Mouse (Mus musculus) adrenal gland, postnatal 14 days (tissue): ENCODE results near the gene Agap1. TPM values are rescaled to one million over a fixed set of nuclear protein-coding genes. Genes with fewer than 3 reads are reported as not detected.
A peak's percentile ranks its signal among the peaks of the same experiment; 100 is the strongest.

Experiments
- DNase-seq: peaks from one replicate; pipeline ENCODE4 v3.0.0; 2021; ENCODE audit warnings: mixed read lengths
- total RNA-seq: library from RNA; stranded (reverse); gene quantifications from 2 replicates; pipeline ENCODE4 v1.2.3, GENCODE M21; 2021

Gene Agap1
- total RNA-seq, 1 experiment from 2014 or later: 56.2 TPM

- no peak for DNase-seq
Observed at GRCm38 (mm10) chr1:89457126-89458031, 2.8 kb downstream of the Agap1 start.

- DNase-seq: no peak
Observed at GRCm38 (mm10) chr1:89461881-89462280, 7.3 kb downstream of the Agap1 start.

GRCm38 (mm10) chr1:89463138-89463537 is 8.5 kb downstream of the Agap1 start:
- DNase-seq: peak; percentile 75

- no peak for DNase-seq
Observed at GRCm38 (mm10) chr1:89465417-89466002, 10.9 kb downstream of the Agap1 start.

- peak; percentile 64 for DNase-seq
Observed at GRCm38 (mm10) chr1:89467321-89468069, 12.9 kb downstream of the Agap1 start.

GRCm38 (mm10) chr1:89468141-89468540 is 13.5 kb downstream of the Agap1 start:
- no peak for DNase-seq

GRCm38 (mm10) chr1:89471430-89471829 is 16.8 kb downstream of the Agap1 start:
- no peak for DNase-seq

- DNase-seq: no peak
Observed at GRCm38 (mm10) chr1:89471891-89472290, 17.3 kb downstream of the Agap1 start.

- DNase-seq: no peak
Observed at GRCm38 (mm10) chr1:89473946-89474345, 19.3 kb downstream of the Agap1 start.

GRCm38 (mm10) chr1:89474853-89475252 is 20.2 kb downstream of the Agap1 start:
- DNase-seq: no peak

- no peak for DNase-seq
Observed at GRCm38 (mm10) chr1:89477033-89477432, 22.4 kb downstream of the Agap1 start.

GRCm38 (mm10) chr1:89478571-89479460 is 24.2 kb downstream of the Agap1 start:
- DNase-seq: no peak

GRCm38 (mm10) chr1:89481154-89481553 is 26.5 kb downstream of the Agap1 start:
- no peak for DNase-seq

- no peak for DNase-seq
Observed at GRCm38 (mm10) chr1:89482812-89483211, 28.2 kb downstream of the Agap1 start.

- no peak for DNase-seq
Observed at GRCm38 (mm10) chr1:89486891-89487290, 32.3 kb downstream of the Agap1 start.

GRCm38 (mm10) chr1:89489111-89489971 is 34.7 kb downstream of the Agap1 start:
- DNase-seq: peak; percentile 29

- DNase-seq: no peak
Observed at GRCm38 (mm10) chr1:89493177-89493576, 38.6 kb downstream of the Agap1 start.

GRCm38 (mm10) chr1:89494816-89495215 is 40.2 kb downstream of the Agap1 start:
- no peak for DNase-seq

- DNase-seq: no peak
Observed at GRCm38 (mm10) chr1:89496204-89496603, 41.6 kb downstream of the Agap1 start.

GRCm38 (mm10) chr1:89500925-89501324 is 46.3 kb downstream of the Agap1 start:
- DNase-seq: no peak

GRCm38 (mm10) chr1:89501346-89501745 is 46.7 kb downstream of the Agap1 start:
- no peak for DNase-seq
